Mouse (Mus musculus): ENCODE data around the gene Grk2. TPM values are rescaled to one million over a fixed set of nuclear protein-coding genes. Genes with fewer than 3 reads are reported as not detected.

The Grk2 gene
- polyA plus RNA-seq, 1 experiment from 2014 or later, result 14.4 TPM

Small RNAs within 50 kb of the gene (microRNA-seq; reads per million reads assigned to microRNA genes)
- not detected for gene Mir6985

Other genes with a start within 250 kb of the Grk2 start
- gene Gstp3, start 246.7 kb downstream of the Grk2 start, polyA plus RNA-seq (2015; fragmentation: Nextera tagmentation; extraction: Ambion mirVana), result not detected in 2 replicates
- gene Cabp2, start 224.6 kb downstream of the Grk2 start, polyA plus RNA-seq (2015; fragmentation: Nextera tagmentation; extraction: Ambion mirVana), result not detected in 2 replicates
- 77.4 and 80.3 TPM in 2 replicates for gene Cdk2ap2, start 209.0 kb downstream of the Grk2 start, polyA plus RNA-seq (2015; fragmentation: Nextera tagmentation; extraction: Ambion mirVana)
- 21.1 and 32.0 TPM in 2 replicates for gene Pitpnm1, start 206.2 kb downstream of the Grk2 start, polyA plus RNA-seq (2015; fragmentation: Nextera tagmentation; extraction: Ambion mirVana)
- 73.7 and 75.9 TPM in 2 replicates for gene Aip, start 180.4 kb downstream of the Grk2 start, polyA plus RNA-seq (2015; fragmentation: Nextera tagmentation; extraction: Ambion mirVana)
- gene Gpr152, start 166.4 kb downstream of the Grk2 start, polyA plus RNA-seq (2015; fragmentation: Nextera tagmentation; extraction: Ambion mirVana), result 0.04 TPM in 1 of 2 replicates, not detected in the other
- gene Cabp4, start 162.2 kb downstream of the Grk2 start, polyA plus RNA-seq (2015; fragmentation: Nextera tagmentation; extraction: Ambion mirVana), result 0.09 and 0.13 TPM in 2 replicates
- 126 and 144 TPM in 2 replicates for gene Coro1b, start 157.6 kb downstream of the Grk2 start, polyA plus RNA-seq (2015; fragmentation: Nextera tagmentation; extraction: Ambion mirVana)
- gene Ptprcap, start 152.6 kb downstream of the Grk2 start, polyA plus RNA-seq (2015; fragmentation: Nextera tagmentation; extraction: Ambion mirVana), result 0.33 and 0.65 TPM in 2 replicates
- gene Rps6kb2, start 142.9 kb downstream of the Grk2 start, polyA plus RNA-seq (2015; fragmentation: Nextera tagmentation; extraction: Ambion mirVana), result 56.6 and 61.6 TPM in 2 replicates
- gene Carns1, start 130.7 kb downstream of the Grk2 start, polyA plus RNA-seq (2015; fragmentation: Nextera tagmentation; extraction: Ambion mirVana), result 2.4 and 2.5 TPM in 2 replicates
- 0.77 and 0.82 TPM in 2 replicates for gene Tbc1d10c, start 114.9 kb downstream of the Grk2 start, polyA plus RNA-seq (2015; fragmentation: Nextera tagmentation; extraction: Ambion mirVana)
- 664 and 700 TPM in 2 replicates for gene Ppp1ca, start 114.2 kb downstream of the Grk2 start, polyA plus RNA-seq (2015; fragmentation: Nextera tagmentation; extraction: Ambion mirVana)
- 28.9 and 34.7 TPM in 2 replicates for gene Rad9a, start 104.6 kb downstream of the Grk2 start, polyA plus RNA-seq (2015; fragmentation: Nextera tagmentation; extraction: Ambion mirVana)
- 0.63 and 0.76 TPM in 2 replicates for gene Clcf1, start 92.0 kb downstream of the Grk2 start, polyA plus RNA-seq (2015; fragmentation: Nextera tagmentation; extraction: Ambion mirVana)
- gene AC109138.7, start 91.9 kb downstream of the Grk2 start, polyA plus RNA-seq (2015; fragmentation: Nextera tagmentation; extraction: Ambion mirVana), result not detected in 2 replicates
- gene Pold4, start 74.3 kb downstream of the Grk2 start, polyA plus RNA-seq (2015; fragmentation: Nextera tagmentation; extraction: Ambion mirVana), result 13.1 and 14.2 TPM in 2 replicates
- gene Ssh3, start 37.0 kb downstream of the Grk2 start, polyA plus RNA-seq (2015; fragmentation: Nextera tagmentation; extraction: Ambion mirVana), result 3.6 and 4.8 TPM in 2 replicates
- gene Ankrd13d, start 23.1 kb downstream of the Grk2 start, polyA plus RNA-seq (2015; fragmentation: Nextera tagmentation; extraction: Ambion mirVana), result 14.0 and 15.2 TPM in 2 replicates
- gene Kdm2a, start 92.1 kb upstream of the Grk2 start, polyA plus RNA-seq (2015; fragmentation: Nextera tagmentation; extraction: Ambion mirVana), result 38.8 and 43.9 TPM in 2 replicates
- gene Rhod, start 133.2 kb upstream of the Grk2 start, polyA plus RNA-seq (2015; fragmentation: Nextera tagmentation; extraction: Ambion mirVana), result 5.5 and 6.6 TPM in 2 replicates
- 1.0 and 1.3 TPM in 2 replicates for gene Syt12, start 171.2 kb upstream of the Grk2 start, polyA plus RNA-seq (2015; fragmentation: Nextera tagmentation; extraction: Ambion mirVana)
- not detected in 2 replicates for gene 2010003K11Rik, start 192.4 kb upstream of the Grk2 start, polyA plus RNA-seq (2015; fragmentation: Nextera tagmentation; extraction: Ambion mirVana)
- gene Pcx, start 204.2 kb upstream of the Grk2 start, polyA plus RNA-seq (2015; fragmentation: Nextera tagmentation; extraction: Ambion mirVana), result 15.9 and 17.3 TPM in 2 replicates

All from forebrain, embryonic 13.5 days (tissue).